Mouse (Mus musculus): ENCODE measurements around the gene Hk1.

Gene Hk1

GRCm38 (mm10) chr10:62261115-62261886 is 118.4 kb downstream of the Hk1 start:
- DNase-seq: peak; percentile 72

GRCm38 (mm10) chr10:62258298-62258697 is 121.4 kb downstream of the Hk1 start:
- DNase-seq: no peak

- DNase-seq: no peak
Measured at GRCm38 (mm10) chr10:62252496-62253235, 127.0 kb downstream of the Hk1 start.

- DNase-seq: no peak
Measured at GRCm38 (mm10) chr10:62252000-62252488, 127.7 kb downstream of the Hk1 start, which contains the start of gene Tacr2. TSS of gene Tacr2 (plus strand) at chr10:62252438.

- DNase-seq: no peak
Measured at GRCm38 (mm10) chr10:62247815-62248214, 131.9 kb downstream of the Hk1 start.

GRCm38 (mm10) chr10:62247156-62247555 is 132.6 kb downstream of the Hk1 start:
- peak; percentile 23 for DNase-seq

GRCm38 (mm10) chr10:62244067-62244466 is 135.6 kb downstream of the Hk1 start:
- no peak for DNase-seq

GRCm38 (mm10) chr10:62242896-62243295 is 136.8 kb downstream of the Hk1 start:
- DNase-seq: peak; percentile 75

- DNase-seq: no peak
Measured at GRCm38 (mm10) chr10:62242358-62242757, 137.3 kb downstream of the Hk1 start.

- peak; percentile 85 for DNase-seq
Measured at GRCm38 (mm10) chr10:62239270-62239669, 140.4 kb downstream of the Hk1 start.

- DNase-seq: no peak
Measured at GRCm38 (mm10) chr10:62238688-62239087, 141.0 kb downstream of the Hk1 start.

GRCm38 (mm10) chr10:62237205-62237604 is 142.5 kb downstream of the Hk1 start:
- no peak for DNase-seq

- DNase-seq: no peak
Measured at GRCm38 (mm10) chr10:62236165-62236564, 143.5 kb downstream of the Hk1 start.

GRCm38 (mm10) chr10:62231811-62232210 is 147.9 kb downstream of the Hk1 start:
- peak; percentile 60 for DNase-seq

- no peak for DNase-seq
Measured at GRCm38 (mm10) chr10:62231395-62231732, 148.3 kb downstream of the Hk1 start.

GRCm38 (mm10) chr10:62230708-62231394 is 148.9 kb downstream of the Hk1 start, which contains the start of gene Tspan15:
TSS of gene Tspan15 (minus strand) at chr10:62231251.
- DNase-seq: peak; percentile 97

- DNase-seq: peak; percentile 37
Measured at GRCm38 (mm10) chr10:62228126-62228525, 151.6 kb downstream of the Hk1 start.

GRCm38 (mm10) chr10:62225839-62226238 is 153.9 kb downstream of the Hk1 start:
- DNase-seq: no peak

- peak; percentile 55 for DNase-seq
Measured at GRCm38 (mm10) chr10:62224231-62224630, 155.5 kb downstream of the Hk1 start.

- peak; percentile 30 for DNase-seq
Measured at GRCm38 (mm10) chr10:62222777-62223176, 156.9 kb downstream of the Hk1 start.

GRCm38 (mm10) chr10:62221647-62222046 is 158.1 kb downstream of the Hk1 start:
- no peak for DNase-seq

GRCm38 (mm10) chr10:62220732-62221514 is 158.8 kb downstream of the Hk1 start:
- peak; percentile 59 for DNase-seq

Measured in kidney, postnatal 14 days (tissue).